Mouse (Mus musculus) retina, adult 2 months (tissue): Measurements from ENCODE around the gene Gm12216.
"Not testable (repeated sequence)": the region's sequence is repeated elsewhere in the genome, so short reads cannot be mapped to it uniquely, and the experiment has no call there.

Experiments used
- DNase-seq: peaks from one replicate; pipeline ENCODE4 v3.0.0-alpha.2; 2012; ENCODE audit warnings: low read depth, low spot score

The Gm12216 gene

GRCm38 (mm10) chr11:53858761-53859580, at the start of gene Gm12216:
Gm12216 (minus strand) TSS chr11:53859256.
- not testable (repeated sequence) for DNase-seq

DNA sequence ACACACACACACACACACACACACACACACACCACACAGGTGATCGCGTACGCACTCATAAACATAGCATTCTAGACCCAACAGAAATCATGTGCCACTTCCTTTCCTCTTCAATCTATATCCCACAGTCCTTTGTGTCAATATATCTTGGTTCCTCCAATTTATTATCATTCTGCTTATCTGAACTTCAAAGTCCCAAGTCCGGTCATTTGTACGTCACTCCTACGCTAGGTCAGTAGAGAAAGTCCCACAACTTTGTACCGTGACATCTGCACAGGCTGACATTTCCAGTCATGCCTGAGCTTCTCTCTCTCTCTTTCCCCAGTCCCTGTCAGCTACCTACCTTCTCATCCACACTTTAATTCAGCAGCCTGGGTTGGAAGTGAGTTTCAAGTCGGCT, 49.6 kb upstream of the Gm12216 start:
- DNase-seq, result no peak

DNA sequence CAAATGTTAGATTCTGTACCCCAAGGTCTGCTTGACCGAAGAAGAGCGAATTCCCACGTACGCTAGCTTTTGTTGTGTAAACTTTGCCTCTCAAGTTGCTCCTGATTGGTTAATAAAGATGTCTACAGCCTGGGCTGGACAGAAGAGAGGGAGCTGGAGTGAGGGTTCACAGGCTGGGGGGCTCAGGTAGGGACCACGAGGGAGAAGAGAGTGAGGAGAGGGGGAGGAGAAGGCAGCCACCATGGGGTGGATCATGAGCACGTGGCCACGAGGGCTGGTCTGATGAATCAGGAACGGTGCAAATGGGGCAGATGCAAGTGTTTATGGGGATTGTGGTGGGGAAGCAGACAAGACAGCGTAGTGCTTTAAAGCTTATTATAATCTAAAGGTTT, 45.5 kb upstream of the Gm12216 start:
- no peak for DNase-seq

DNA sequence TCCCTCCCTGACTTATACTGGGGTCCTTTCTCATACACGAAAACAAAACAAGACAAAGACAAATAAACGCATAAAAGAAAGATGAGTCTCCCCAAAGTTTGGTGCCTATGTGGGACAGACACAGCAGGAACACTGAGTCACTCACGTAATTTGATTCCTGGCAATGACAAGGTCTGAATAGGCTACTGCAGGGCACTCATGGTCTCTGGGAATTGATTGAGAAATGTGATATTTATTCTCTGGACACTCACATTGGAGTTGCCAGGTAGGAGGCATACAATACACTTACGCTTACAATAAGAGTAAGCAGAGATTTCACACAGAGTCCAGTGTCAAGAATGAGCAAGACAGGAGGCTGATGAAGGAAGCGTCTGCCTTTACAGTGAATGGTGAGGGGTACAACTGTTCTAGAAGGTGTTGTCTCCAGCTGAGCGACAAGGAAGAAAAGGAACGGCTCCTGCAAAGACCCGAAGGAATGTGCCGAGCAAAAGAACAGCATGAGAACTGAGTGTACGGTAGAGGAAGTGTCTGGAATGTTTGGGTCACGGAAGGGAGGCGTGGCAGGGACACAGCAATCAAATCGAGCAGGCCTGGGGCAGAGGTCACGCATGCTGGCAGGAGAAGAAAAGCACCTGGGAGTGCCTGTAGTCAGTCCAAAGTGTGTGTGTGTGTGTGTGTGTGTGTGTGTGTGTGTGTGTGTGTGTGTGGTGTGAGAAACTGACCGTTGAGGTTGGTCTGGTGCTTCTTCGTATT, 44.9 kb upstream of the Gm12216 start:
- DNase-seq, result no peak

GRCm38 (mm10) chr11:53902741-53903140, 43.7 kb upstream of the Gm12216 start:
- DNase-seq, result no peak

GRCm38 (mm10) chr11:53900991-53901390, 41.9 kb upstream of the Gm12216 start:
- DNase-seq, result no peak

GRCm38 (mm10) chr11:53899981-53900380, 40.9 kb upstream of the Gm12216 start:
- DNase-seq, result no peak

DNA sequence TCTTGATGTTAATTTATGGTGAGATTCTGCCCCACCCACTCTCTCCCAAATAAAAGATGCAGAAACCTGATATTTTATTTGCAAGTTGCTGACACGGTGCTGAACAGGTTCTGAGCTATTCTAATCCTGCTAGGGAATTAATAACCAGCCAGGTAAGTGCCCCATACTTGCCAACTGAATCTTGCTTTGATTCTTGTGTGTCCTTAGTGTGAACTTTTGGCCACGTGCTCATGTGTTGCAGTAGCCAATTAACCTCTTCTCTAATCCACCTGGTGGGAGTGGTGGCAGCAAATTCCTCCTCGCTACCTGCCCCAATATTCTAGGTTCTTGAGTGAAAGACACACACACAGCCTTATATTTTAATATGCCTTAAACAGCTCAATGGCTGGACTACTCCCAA, 39.9 kb upstream of the Gm12216 start:
- no peak for DNase-seq

- no peak for DNase-seq
Measured at GRCm38 (mm10) chr11:53896935-53897334, 37.9 kb upstream of the Gm12216 start.

DNA sequence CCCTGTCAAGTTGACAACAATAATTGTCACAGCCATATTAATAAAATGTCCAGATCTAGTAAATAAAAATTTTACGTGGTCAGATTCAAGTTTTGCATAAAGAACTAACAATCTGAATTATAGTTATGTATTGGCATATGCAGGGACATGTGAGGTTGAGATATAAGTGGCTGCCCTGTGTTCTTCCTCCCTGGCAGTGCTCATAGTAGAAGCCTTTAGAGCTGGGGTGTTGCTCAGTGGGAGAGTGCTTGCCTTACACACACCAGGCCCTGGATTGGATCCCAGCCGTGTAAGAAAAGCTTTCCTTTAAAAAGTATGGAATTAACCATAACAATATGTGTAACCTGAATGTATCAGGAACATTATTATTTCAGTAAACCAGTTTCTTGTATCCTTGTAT, 34.4 kb upstream of the Gm12216 start:
- DNase-seq, result no peak

DNA sequence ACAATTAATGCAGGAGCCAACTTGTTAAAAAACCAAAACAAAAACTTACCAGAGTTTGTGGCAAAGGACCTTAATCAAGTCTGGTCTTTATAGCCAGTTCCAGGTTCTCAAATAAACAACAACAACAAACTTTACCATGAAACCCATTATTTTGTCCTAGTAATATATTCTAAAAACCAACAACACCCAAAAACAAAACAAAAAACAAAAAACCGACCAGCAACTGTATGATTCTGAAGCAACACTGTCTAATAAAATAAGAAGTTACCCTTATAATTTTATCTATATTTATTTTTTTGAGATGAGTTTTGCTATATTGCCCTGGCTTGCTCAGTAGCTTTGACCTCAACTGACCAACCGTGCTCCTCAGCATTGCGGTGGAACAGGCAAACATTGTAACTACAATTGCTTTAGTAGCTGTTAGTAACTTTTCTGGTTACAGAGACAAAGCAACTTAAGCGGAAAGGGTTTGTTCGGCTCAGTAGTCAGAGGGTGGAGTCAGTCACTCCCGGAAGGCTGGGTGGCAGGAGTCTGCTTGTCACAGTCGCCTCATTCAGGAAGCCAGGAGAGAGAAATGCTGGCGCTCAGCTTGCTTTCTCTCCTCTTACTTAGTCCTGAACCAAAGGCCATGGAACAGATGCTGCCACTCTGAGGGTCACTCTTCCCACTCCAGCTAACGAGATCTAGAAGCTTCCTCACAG, 33.8 kb upstream of the Gm12216 start:
- DNase-seq, result no peak

- DNase-seq, result peak; percentile 98
Measured at GRCm38 (mm10) chr11:53891505-53892451, 32.7 kb upstream of the Gm12216 start, which contains the start of gene Slc22a5. Slc22a5 (minus strand) TSS chr11:53891660.

- DNase-seq, result no peak
Measured at GRCm38 (mm10) chr11:53890906-53891504, 31.9 kb upstream of the Gm12216 start.

DNA sequence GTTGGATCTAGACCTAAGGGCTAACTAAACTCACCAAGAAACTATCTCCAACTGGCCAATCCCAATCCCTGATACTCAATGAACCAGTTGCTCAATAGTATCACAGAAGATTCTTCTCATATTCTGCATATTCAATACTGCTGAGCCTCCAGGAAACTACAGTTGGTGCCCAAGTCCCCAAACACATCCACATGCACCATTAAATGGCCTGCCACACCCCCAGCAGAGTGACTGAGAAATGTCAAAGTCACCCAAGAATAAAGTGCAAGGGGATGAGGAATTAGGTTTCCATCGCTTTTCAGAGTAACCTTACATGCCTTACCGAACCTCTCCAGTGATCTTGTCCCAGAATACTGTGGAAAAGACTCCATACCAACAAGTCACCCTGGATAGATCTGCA, 31.2 kb upstream of the Gm12216 start:
- no peak for DNase-seq

DNA sequence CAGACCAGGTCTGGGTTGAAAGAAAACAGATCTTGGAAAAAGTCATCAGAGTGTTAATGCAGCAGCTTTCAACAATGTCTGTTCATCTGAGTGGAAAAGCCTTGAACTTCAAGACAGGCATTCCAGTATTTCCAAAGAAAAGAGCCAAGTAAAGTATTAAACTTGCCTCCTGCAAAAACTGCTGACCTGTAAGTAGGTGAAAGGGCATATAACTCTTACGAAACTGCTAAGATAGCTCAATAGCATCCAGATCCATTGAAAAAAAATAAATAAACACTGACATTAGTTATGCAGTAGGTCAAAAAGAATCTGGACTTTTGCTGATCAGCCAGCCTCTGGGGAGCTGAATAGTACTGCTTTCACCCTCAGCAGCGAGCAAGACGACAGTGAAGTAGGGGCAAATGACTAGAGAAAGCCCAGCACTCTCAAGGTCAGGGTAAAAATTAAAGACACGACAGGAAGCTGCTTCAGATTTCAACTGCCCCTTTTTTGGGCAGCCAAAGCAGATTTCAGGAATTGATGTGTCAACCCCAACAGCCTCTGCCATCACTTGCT, 30.1 kb upstream of the Gm12216 start:
- DNase-seq, result no peak

DNA sequence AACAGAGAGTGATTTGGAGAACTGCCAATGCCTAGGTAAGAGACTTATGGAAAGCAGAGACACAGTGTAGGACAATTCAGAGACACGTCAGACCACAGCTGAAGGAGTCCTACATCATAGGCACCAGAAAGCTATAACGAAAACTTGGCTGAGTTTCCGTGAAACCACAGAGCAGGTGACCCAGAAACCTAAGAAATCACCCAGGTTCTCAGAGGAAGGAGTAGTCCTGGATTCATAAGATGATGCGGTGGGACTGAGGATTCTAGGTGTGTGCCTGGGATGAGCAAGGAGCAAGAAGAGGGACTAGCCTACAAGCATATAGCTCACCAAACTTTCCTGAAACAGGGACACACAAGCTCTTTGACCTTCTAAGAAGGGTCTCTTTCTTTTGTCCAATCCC, 29.2 kb upstream of the Gm12216 start:
- no peak for DNase-seq

DNA sequence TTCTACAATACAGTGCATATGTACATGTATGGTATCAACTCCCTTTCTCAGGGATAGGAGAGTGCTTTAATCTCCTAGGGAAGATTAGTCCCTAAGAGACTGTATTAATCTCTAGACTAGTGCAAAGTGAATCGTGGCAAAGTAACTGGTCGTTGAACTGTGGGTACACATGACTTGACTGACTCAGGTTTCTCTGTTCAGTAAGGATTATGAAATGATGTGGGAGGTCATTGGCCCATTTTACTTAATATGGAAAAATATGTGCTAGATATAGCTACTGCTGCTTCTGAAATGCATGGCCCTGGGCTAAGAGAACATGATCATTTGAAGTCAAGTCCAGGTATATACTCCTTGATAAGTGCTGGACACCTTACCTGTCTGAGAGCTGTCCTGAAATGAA, 24.2 kb upstream of the Gm12216 start:
- DNase-seq, result no peak

- not testable (repeated sequence) for DNase-seq
Measured at GRCm38 (mm10) chr11:53878096-53878495, 19.0 kb upstream of the Gm12216 start.

DNA sequence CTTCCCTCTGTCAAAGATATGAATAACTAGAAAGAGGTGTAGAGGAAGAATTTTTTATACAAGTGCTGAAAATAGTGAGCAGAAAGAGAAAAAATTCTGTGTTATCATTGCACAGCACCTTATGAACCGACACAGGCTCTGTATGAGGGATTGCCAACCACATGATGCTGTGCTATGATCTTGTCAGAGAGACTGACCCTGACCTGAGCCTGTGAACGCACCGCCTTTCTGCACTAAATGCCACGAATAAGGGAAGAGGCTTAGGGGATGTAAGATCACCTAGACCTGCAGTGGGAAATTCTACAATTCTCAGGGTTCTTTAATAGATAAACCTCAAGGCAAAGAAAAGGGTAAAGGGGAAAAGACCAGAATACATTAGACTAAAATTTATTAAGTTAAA, 17.4 kb upstream of the Gm12216 start:
- no peak for DNase-seq

GRCm38 (mm10) chr11:53874706-53875105, 15.7 kb upstream of the Gm12216 start:
- no peak for DNase-seq
